In the genomic region with DNA sequence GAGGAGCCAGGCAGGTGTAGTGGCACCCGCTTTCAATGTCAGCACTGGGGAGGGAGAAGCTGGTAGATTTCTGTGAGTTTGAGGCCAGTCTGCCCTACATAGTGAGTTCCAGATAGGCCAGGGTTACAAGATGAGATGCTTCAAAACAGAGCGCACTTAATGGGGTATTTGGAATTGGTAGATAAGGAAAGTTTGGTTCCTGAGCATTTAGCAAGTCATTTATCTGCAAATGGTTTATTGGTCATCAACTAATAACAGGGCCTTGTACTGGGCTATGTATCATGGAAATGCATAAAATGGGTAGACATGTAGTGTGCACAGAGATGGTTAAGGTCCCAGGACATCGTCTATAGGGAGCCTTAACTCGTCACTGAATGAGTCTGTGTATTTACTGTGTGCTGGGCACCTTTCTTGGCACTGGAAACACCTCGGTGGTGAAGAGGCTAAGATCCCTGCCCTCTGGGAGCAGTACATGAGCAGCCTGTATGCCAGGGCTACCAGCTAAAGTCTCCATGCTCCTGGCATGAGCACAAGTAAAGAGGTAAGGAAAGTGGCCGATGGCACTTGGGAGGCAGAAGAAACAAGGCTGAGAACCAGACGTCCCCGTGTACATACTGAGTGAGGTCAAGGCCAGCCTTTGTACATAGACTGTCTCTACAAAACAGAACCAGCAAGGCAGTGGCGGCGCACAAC, we compare ENCODE assay signal across 8 mouse cellular contexts. TPM values are rescaled to one million over a fixed set of nuclear protein-coding genes. Genes with fewer than 3 reads are reported as not detected.
DNase-seq lines count a peak whose midpoint lies in the region; ATAC-seq and TF ChIP-seq lines count a peak whose summit lies in the region.

No protein-coding gene starts in this region.

- peaks cover 45% of the 10 kb centered on the region for H3K36me3 ChIP-seq in heart, embryonic 12.5 days
- peaks cover 61% of the 10 kb centered on the region for H3K36me3 ChIP-seq in G1E (replicated peaks)
- H3K36me3 ChIP-seq in forebrain, postnatal 0 days (ENCODE audit: insufficient read depth): peaks cover 31% of the 10 kb centered on the region
- H3K36me3 ChIP-seq in macrophage (ENCODE audit: inconsistent target): peaks cover 18% of the 10 kb centered on the region

- H3K27me3 ChIP-seq in heart, embryonic 12.5 days (replicated peaks): no peaks in the 10 kb centered on the region
- H3K27me3 ChIP-seq in G1E (ENCODE audit: insufficient read depth, low read length): no peaks in the 10 kb centered on the region
- no peaks in the 10 kb centered on the region for H3K27me3 ChIP-seq in forebrain, postnatal 0 days (ENCODE audit: insufficient read depth, low read length)

- no peak for ATAC-seq in heart, embryonic 12.5 days (ENCODE audit: insufficient number of reproducible peaks, low FRiP score)
- ATAC-seq in G1E (ENCODE audit: extremely low read depth, insufficient number of reproducible peaks, low FRiP score, poor library complexity, severe bottlenecking): no peak
- ATAC-seq in forebrain, postnatal 0 days: no peak

- peaks cover 30% of the 10 kb centered on the region for H3K4me1 ChIP-seq in heart, embryonic 12.5 days (replicated peaks)
- H3K4me1 ChIP-seq in G1E (ENCODE audit: insufficient read depth, low read depth, low read length): peaks cover 88% of the 10 kb centered on the region
- peaks cover 12% of the 10 kb centered on the region for H3K4me1 ChIP-seq in forebrain, postnatal 0 days (ENCODE audit: insufficient read depth)

- H3K9ac ChIP-seq in heart, embryonic 12.5 days: peak overlapping the region; percentile 75
- no peak overlapping the region for H3K9ac ChIP-seq in forebrain, postnatal 0 days

- no peaks in the 10 kb centered on the region for H3K9me3 ChIP-seq in heart, embryonic 12.5 days (replicated peaks)
- no peaks in the 10 kb centered on the region for H3K9me3 ChIP-seq in G1E (replicated peaks)
- H3K9me3 ChIP-seq in forebrain, postnatal 0 days (ENCODE audit: low read length): no peaks in the 10 kb centered on the region

- DNase-seq in heart, adult 18-20 months: no peak
- no peak for DNase-seq in G1E (ENCODE audit: low spot score)
- DNase-seq in forebrain, postnatal 0 days: no peak
- DNase-seq in adrenal gland, adult 2 months: no peak
- DNase-seq in embryo, embryonic 9.5 days (ENCODE audit: extremely low spot score): no peak
- no peak for DNase-seq in cerebellum, postnatal 10 days

- H3K27ac ChIP-seq in heart, embryonic 12.5 days (ENCODE audit: poor library complexity, severe bottlenecking): no peak overlapping the region
- no peak overlapping the region for H3K27ac ChIP-seq in forebrain, postnatal 0 days (ENCODE audit: low read depth, low read length)
- no peak overlapping the region for H3K27ac ChIP-seq in macrophage

- H3K4me2 ChIP-seq in heart, embryonic 12.5 days: peak overlapping the region; percentile 94
- H3K4me2 ChIP-seq in forebrain, postnatal 0 days (ENCODE audit: low read depth): peak overlapping the region; percentile 96

- H3K4me3 ChIP-seq in heart, embryonic 12.5 days: peak overlapping the region; percentile 69
- peak overlapping the region; percentile 90 for H3K4me3 ChIP-seq in G1E (ENCODE audit: low read depth, low read length)
- H3K4me3 ChIP-seq in forebrain, postnatal 0 days (ENCODE audit: low read depth, low read length): no peak overlapping the region; the same call in 1 of the 2 replicates
- peak overlapping the region; percentile 94 for H3K4me3 ChIP-seq in macrophage (ENCODE audit: inconsistent target)

- peaks cover 67% of the 10 kb centered on the region for H3K79me2 ChIP-seq in macrophage (ENCODE audit: inconsistent target)

- TF ChIP-seq CTCF in G1E (IDR thresholded peaks at IDR 0.05; ENCODE audit: low read depth, low read length): no peak
- TF ChIP-seq CTCF in forebrain, postnatal 0 days (IDR thresholded peaks at IDR 0.05; ENCODE audit: low read depth): no peak

- WGBS in heart, embryonic 12.5 days: 82% methylated on average over 10 of the region's 10 CpGs
- 82% methylated on average over 10 of the region's 10 CpGs for WGBS in forebrain, postnatal 0 days
- 91% methylated on average over 10 of the region's 10 CpGs for WGBS in macrophage (ENCODE audit: missing documents)

RNA-seq across cellular contexts. Expression of gene Zfp526, which starts 1.2 kb away (rescaled TPM):
- 2.3 and 2.5 TPM in 2 replicates for polyA plus RNA-seq in heart, embryonic 12.5 days (2016; fragmentation: Nextera tagmentation; extraction: Ambion mirVana)
- 1 to 10 TPM; 6.3 to 7.4 TPM for total RNA-seq in heart, adult 18-20 months (2021)
- total RNA-seq in G1E (2014; fragmentation: Nextera tagmentation) (20.4 and 20.8 TPM in 2 replicates), G1E (2017) (8.8 and 9.9 TPM in 2 replicates)
- polyA plus RNA-seq in G1E (2012) (27.6 and 28.7 TPM in 2 replicates), macrophage (2018) (4.1 to 4.8 TPM (median 4.5 TPM) in 3 replicates)
- total RNA-seq in forebrain, postnatal 0 days (2014; rRNA removed): 5.0 and 8.3 TPM in 2 replicates
- polyA plus RNA-seq in forebrain, postnatal 0 days (2015; fragmentation: Nextera tagmentation; extraction: Ambion mirVana): 0.59 and 0.98 TPM in 2 replicates
- 10 to 100 TPM in 4 of 26 experiments, 1 to 10 TPM in 21, under 1 TPM in 1; 0.87 to 15.3 (median 5.3) TPM for total RNA-seq in macrophage (2018; cell fraction: chromatin; rRNA removed)
- total RNA-seq in macrophage (2018; cell fraction: cytosol; rRNA removed): 1 to 10 TPM; 1.2 to 8.6 (median 5.0) TPM
- total RNA-seq in macrophage (2018; cell fraction: nucleus; rRNA removed): 10 to 100 TPM in 3 of 26 experiments, 1 to 10 TPM in 22, under 1 TPM in 1; 0.96 to 15.9 (median 4.5) TPM
- 10 to 100 TPM in 1 of 2 experiments, 1 to 10 TPM in 1; 9.9 to 10.4 TPM for total RNA-seq in adrenal gland, adult 2 months (2021)
- polyA plus RNA-seq in adrenal gland, adult 2 months (2012; rRNA removed): 16.3 and 19.9 TPM in 2 replicates

RNA-seq across cellular contexts. Expression of gene Dedd2, which starts 2.0 kb away (rescaled TPM):
- 8.2 and 9.5 TPM in 2 replicates for polyA plus RNA-seq in heart, embryonic 12.5 days (2016; fragmentation: Nextera tagmentation; extraction: Ambion mirVana)
- 10 to 100 TPM; 19.6 to 19.9 TPM for total RNA-seq in heart, adult 18-20 months (2021)
- total RNA-seq in G1E (2014; fragmentation: Nextera tagmentation) (4.6 and 13.1 TPM in 2 replicates), G1E (2017) (9.7 and 13.2 TPM in 2 replicates)
- polyA plus RNA-seq in G1E (2012) (43.7 and 55.3 TPM in 2 replicates), macrophage (2018) (2.2 to 9.2 TPM (median 3.1 TPM) in 3 replicates)
- total RNA-seq in forebrain, postnatal 0 days (2014; rRNA removed): 23.4 and 25.3 TPM in 2 replicates
- polyA plus RNA-seq in forebrain, postnatal 0 days (2015; fragmentation: Nextera tagmentation; extraction: Ambion mirVana): 14.9 and 17.3 TPM in 2 replicates
- 10 to 100 TPM in 10 of 26 experiments, 1 to 10 TPM in 15, under 1 TPM in 1; 0.62 to 26.5 (median 6.3) TPM for total RNA-seq in macrophage (2018; cell fraction: chromatin; rRNA removed)
- 1 to 10 TPM; 1.6 to 9.0 (median 5.1) TPM for total RNA-seq in macrophage (2018; cell fraction: cytosol; rRNA removed)
- 10 to 100 TPM in 4 of 26 experiments, 1 to 10 TPM in 22; 1.8 to 19.3 (median 5.6) TPM for total RNA-seq in macrophage (2018; cell fraction: nucleus; rRNA removed)
- 10 to 100 TPM; 15.6 to 17.9 TPM for total RNA-seq in adrenal gland, adult 2 months (2021)
- polyA plus RNA-seq in adrenal gland, adult 2 months (2012; rRNA removed): 36.3 and 39.5 TPM in 2 replicates

RNA-seq across cellular contexts. Expression of gene Gsk3a, which starts 15.2 kb away (rescaled TPM):
- 12.1 and 12.7 TPM in 2 replicates for polyA plus RNA-seq in heart, embryonic 12.5 days (2016; fragmentation: Nextera tagmentation; extraction: Ambion mirVana)
- total RNA-seq in heart, adult 18-20 months (2021): 10 to 100 TPM; 61.4 to 68.5 TPM
- total RNA-seq in G1E (2014; fragmentation: Nextera tagmentation) (154 and 167 TPM in 2 replicates), G1E (2017) (38.9 and 41.6 TPM in 2 replicates)
- polyA plus RNA-seq in G1E (2012) (107 and 113 TPM in 2 replicates), macrophage (2018) (51.8 to 78.1 TPM (median 55.3 TPM) in 3 replicates)
- total RNA-seq in forebrain, postnatal 0 days (2014; rRNA removed): 150 and 154 TPM in 2 replicates
- 21.0 and 21.5 TPM in 2 replicates for polyA plus RNA-seq in forebrain, postnatal 0 days (2015; fragmentation: Nextera tagmentation; extraction: Ambion mirVana)
- 10 to 100 TPM; 15.6 to 63.9 (median 38.0) TPM for total RNA-seq in macrophage (2018; cell fraction: chromatin; rRNA removed)
- total RNA-seq in macrophage (2018; cell fraction: cytosol; rRNA removed): 10 to 100 TPM; 50.6 to 70.6 (median 58.9) TPM
- total RNA-seq in macrophage (2018; cell fraction: nucleus; rRNA removed): 10 to 100 TPM; 21.7 to 69.9 (median 44.3) TPM
- 100 to 1,000 TPM in 1 of 2 experiments, 10 to 100 TPM in 1; 98.9 to 107 TPM for total RNA-seq in adrenal gland, adult 2 months (2021)
- 121 and 150 TPM in 2 replicates for polyA plus RNA-seq in adrenal gland, adult 2 months (2012; rRNA removed)

RNA-seq across cellular contexts. Expression of gene Erf, which starts 28.1 kb away (rescaled TPM):
- 17.6 and 20.4 TPM in 2 replicates for polyA plus RNA-seq in heart, embryonic 12.5 days (2016; fragmentation: Nextera tagmentation; extraction: Ambion mirVana)
- 10 to 100 TPM; 15.8 to 16.9 TPM for total RNA-seq in heart, adult 18-20 months (2021)
- total RNA-seq in G1E (2014; fragmentation: Nextera tagmentation): 31.5 and 43.4 TPM in 2 replicates
- total RNA-seq in G1E (2017): 6.9 TPM in 2 replicates
- polyA plus RNA-seq in G1E (2012): 97.7 and 117 TPM in 2 replicates
- total RNA-seq in forebrain, postnatal 0 days (2014; rRNA removed): 11.8 and 16.5 TPM in 2 replicates
- polyA plus RNA-seq in forebrain, postnatal 0 days (2015; fragmentation: Nextera tagmentation; extraction: Ambion mirVana): 3.7 and 4.5 TPM in 2 replicates
- 10 to 100 TPM in 15 of 26 experiments, 1 to 10 TPM in 11; 7.1 to 19.7 (median 10.7) TPM for total RNA-seq in macrophage (2018; cell fraction: chromatin; rRNA removed)
- 10 to 100 TPM in 24 of 26 experiments, 1 to 10 TPM in 2; 8.5 to 19.3 (median 12.5) TPM for total RNA-seq in macrophage (2018; cell fraction: cytosol; rRNA removed)
- total RNA-seq in macrophage (2018; cell fraction: nucleus; rRNA removed): 10 to 100 TPM in 19 of 26 experiments, 1 to 10 TPM in 7; 6.8 to 20.6 (median 13.6) TPM
- 11.9 to 14.5 TPM (median 14.2 TPM) in 3 replicates for polyA plus RNA-seq in macrophage (2018)
- total RNA-seq in adrenal gland, adult 2 months (2021): 10 to 100 TPM; 16.5 to 26.6 TPM
- 50.4 and 52.8 TPM in 2 replicates for polyA plus RNA-seq in adrenal gland, adult 2 months (2012; rRNA removed)

RNA-seq across cellular contexts. Expression of gene Pou2f2, which starts 42.9 kb away (rescaled TPM):
- polyA plus RNA-seq in heart, embryonic 12.5 days (2016; fragmentation: Nextera tagmentation; extraction: Ambion mirVana): 0.54 and 0.81 TPM in 2 replicates
- 1 to 10 TPM in 1 of 2 experiments, under 1 TPM in 1; 0.25 to 1.5 TPM for total RNA-seq in heart, adult 18-20 months (2021)
- total RNA-seq in G1E (2014; fragmentation: Nextera tagmentation) (0.38 and 1.6 TPM in 2 replicates), G1E (2017) (0.06 and 0.16 TPM in 2 replicates)
- polyA plus RNA-seq in G1E (2012) (0.58 and 0.59 TPM in 2 replicates), macrophage (2018) (10.3 to 30.9 TPM (median 23.9 TPM) in 3 replicates)
- total RNA-seq in forebrain, postnatal 0 days (2014; rRNA removed): 5.8 and 6.0 TPM in 2 replicates
- polyA plus RNA-seq in forebrain, postnatal 0 days (2015; fragmentation: Nextera tagmentation; extraction: Ambion mirVana): 9.8 and 21.2 TPM in 2 replicates
- total RNA-seq in macrophage (2018; cell fraction: chromatin; rRNA removed): 100 to 1,000 TPM in 11 of 26 experiments, 10 to 100 TPM in 14, 1 to 10 TPM in 1; 5.2 to 291 (median 63.5) TPM
- 10 to 100 TPM; 10.0 to 91.8 (median 32.8) TPM for total RNA-seq in macrophage (2018; cell fraction: cytosol; rRNA removed)
- total RNA-seq in macrophage (2018; cell fraction: nucleus; rRNA removed): 100 to 1,000 TPM in 8 of 26 experiments, 10 to 100 TPM in 18; 10.8 to 160 (median 53.8) TPM
- under 1 TPM; 0.46 to 0.90 TPM for total RNA-seq in adrenal gland, adult 2 months (2021)
- polyA plus RNA-seq in adrenal gland, adult 2 months (2012; rRNA removed): 2.7 and 3.2 TPM in 2 replicates
